26 mouse cellular contexts compared by ENCODE assay signal in the genomic region with DNA sequence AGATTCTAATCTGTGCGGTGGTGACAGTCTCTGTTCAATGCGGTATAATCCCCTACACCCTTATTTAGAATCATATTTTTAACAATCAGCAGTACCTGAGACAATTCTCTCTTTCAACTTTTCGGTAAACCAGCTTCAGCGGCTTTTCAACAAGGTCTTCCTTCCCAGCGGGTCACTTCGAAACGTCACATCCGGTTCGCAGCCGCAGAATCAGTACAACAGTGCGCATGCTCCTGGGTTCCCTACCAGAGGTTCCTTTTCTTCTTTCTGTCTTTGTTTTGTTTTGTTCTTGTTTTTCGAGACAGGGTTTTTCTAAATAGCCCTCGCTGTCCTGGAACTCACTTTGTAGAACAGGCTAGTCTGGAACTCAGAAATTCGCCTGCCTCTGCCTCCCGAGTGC. TPM values are rescaled to one million over a fixed set of nuclear protein-coding genes. Genes with fewer than 3 reads are reported as not detected.
A peak's percentile ranks its signal among the peaks of the same experiment; 100 is the strongest.
DNase-seq lines count a peak whose midpoint lies in the region; ATAC-seq and TF ChIP-seq lines count a peak whose summit lies in the region.
"Had no signal": no experiment of that assay in that cellular context is flagged by ENCODE, and none has a peak within 500 bp of the region (broad histone marks: within the 10 kb centered on the region; RNA-seq: fewer than 3 reads in every experiment).

No protein-coding gene starts in this region.

- H3K36me3 ChIP-seq in testis, adult 2 months (ENCODE audit: control insufficient read depth, insufficient read depth, low read length): no peaks in the 10 kb centered on the region
- H3K36me3 ChIP-seq in neural tube, embryonic 15.5 days: no peaks in the 10 kb centered on the region
- H3K36me3 ChIP-seq: embryonic facial prominence, embryonic 12.5 days; embryonic facial prominence, embryonic 15.5 days; hindbrain, embryonic 12.5 days; hindbrain, embryonic 15.5 days had no signal

- WGBS in neural tube, embryonic 15.5 days: 91% methylated on average over 15 of the region's 15 CpGs

- DNase-seq in testis, postnatal 10 days (ENCODE audit: low spot score): no peak
- DNase-seq in R1 (ENCODE audit: low read depth, low spot score): peak; percentile 81
- DNase-seq in testis, postnatal 14 days (ENCODE audit: low spot score): peak; percentile 50
- DNase-seq in cerebellum, postnatal 4 days (ENCODE audit: low spot score in 2 of 2): no peak
- DNase-seq: adrenal gland, postnatal 10 days; adrenal gland, postnatal 36 days; cerebellum, adult 18-20 months; cerebellum, adult 9-10 months; cerebellum, postnatal 14 days; forebrain, postnatal 0 days; gastrocnemius, adult 2 months; gastrocnemius, postnatal 14 days; heart, adult 11 months had no signal

- no peak for ATAC-seq in neural tube, embryonic 15.5 days (ENCODE audit: low FRiP score)
- ATAC-seq in CD4-positive, CD25-positive, alpha-beta regulatory T cell, adult 4 months: no peak
- ATAC-seq: activated CD4-positive, CD25-positive, alpha-beta regulatory T cell, adult 4 months; forebrain, embryonic 14.5 days; forebrain, postnatal 0 days had no signal

- TF ChIP-seq CTCF in testis, adult 2 months (IDR thresholded peaks at IDR 0.05; ENCODE audit: control insufficient read depth, insufficient read depth, insufficient replicate concordance, low read depth, low read length): no peak

- no peaks in the 10 kb centered on the region for H3K9me3 ChIP-seq in neural tube, embryonic 15.5 days (replicated peaks)
- H3K9me3 ChIP-seq: embryonic facial prominence, embryonic 12.5 days; embryonic facial prominence, embryonic 15.5 days; hindbrain, embryonic 12.5 days; hindbrain, embryonic 15.5 days had no signal

- H3K9ac ChIP-seq in neural tube, embryonic 15.5 days (replicated peaks): no peak overlapping the region
- H3K9ac ChIP-seq: embryonic facial prominence, embryonic 12.5 days; embryonic facial prominence, embryonic 15.5 days; forebrain, postnatal 0 days; hindbrain, embryonic 12.5 days; hindbrain, embryonic 15.5 days had no signal

- peak overlapping the region; percentile 37 for H3K4me3 ChIP-seq in testis, adult 2 months (ENCODE audit: control insufficient read depth, low read depth, low read length)
- H3K4me3 ChIP-seq in neural tube, embryonic 15.5 days (replicated peaks): no peak overlapping the region
- H3K4me3 ChIP-seq: embryonic facial prominence, embryonic 12.5 days; embryonic facial prominence, embryonic 15.5 days; gastrocnemius, adult 2 months; hindbrain, embryonic 12.5 days; hindbrain, embryonic 15.5 days had no signal

- H3K27ac ChIP-seq in testis, adult 2 months (ENCODE audit: control insufficient read depth, insufficient read depth, low read depth, low read length): no peak overlapping the region
- H3K27ac ChIP-seq in neural tube, embryonic 15.5 days (replicated peaks): no peak overlapping the region
- H3K27ac ChIP-seq: embryonic facial prominence, embryonic 12.5 days; embryonic facial prominence, embryonic 15.5 days; gastrocnemius, adult 2 months; hindbrain, embryonic 12.5 days; hindbrain, embryonic 15.5 days had no signal

- H3K27me3 ChIP-seq in testis, adult 2 months (ENCODE audit: control insufficient read depth, insufficient read depth, low read length): no peaks in the 10 kb centered on the region
- H3K27me3 ChIP-seq in neural tube, embryonic 15.5 days (replicated peaks): no peaks in the 10 kb centered on the region
- H3K27me3 ChIP-seq: embryonic facial prominence, embryonic 12.5 days; embryonic facial prominence, embryonic 15.5 days; hindbrain, embryonic 12.5 days; hindbrain, embryonic 15.5 days had no signal

- H3K4me1 ChIP-seq in testis, adult 2 months (ENCODE audit: control insufficient read depth, insufficient read depth, low read length): no peaks in the 10 kb centered on the region
- H3K4me1 ChIP-seq in neural tube, embryonic 15.5 days: no peaks in the 10 kb centered on the region
- H3K4me1 ChIP-seq: embryonic facial prominence, embryonic 12.5 days; embryonic facial prominence, embryonic 15.5 days; hindbrain, embryonic 12.5 days; hindbrain, embryonic 15.5 days had no signal

- H3K4me2 ChIP-seq in neural tube, embryonic 15.5 days: no peak overlapping the region
- H3K4me2 ChIP-seq: embryonic facial prominence, embryonic 12.5 days; embryonic facial prominence, embryonic 15.5 days; heart, embryonic 11.5 days; hindbrain, embryonic 12.5 days; hindbrain, embryonic 15.5 days had no signal

- TF ChIP-seq POLR2A in testis, adult 2 months (IDR thresholded peaks at IDR 0.05; ENCODE audit: control insufficient read depth, low read depth, low read length): no peak

RNA-seq across cellular contexts. Expression of gene Mageb16, which starts 35.8 kb away (rescaled TPM):
- 4.9 and 8.1 TPM in 2 replicates for polyA plus RNA-seq in testis, adult 2 months (2012; rRNA removed)
- polyA plus RNA-seq in neural tube, embryonic 15.5 days (2015; fragmentation: Nextera tagmentation; extraction: Ambion mirVana): 0.37 and 0.47 TPM in 2 replicates
- polyA plus RNA-seq in CD4-positive, CD25-positive, alpha-beta regulatory T cell, adult 4 months (2017; shearing (Covaris generic)): not detected
- polyA plus RNA-seq: activated CD4-positive, CD25-positive, alpha-beta regulatory T cell, adult 4 months; embryonic facial prominence, embryonic 12.5 days; forebrain, embryonic 11.5 days; heart, embryonic 14.5 days; heart, postnatal 0 days; hindbrain, embryonic 12.5 days had no signal

Comparison
In these comparisons a context has a peak if more than half of its experiments do, and no peak if none do; other contexts are left out.
1. DNase-seq: peak in R1 (single experiment) and testis, postnatal 14 days (single experiment); none in testis, postnatal 10 days (single experiment) and cerebellum, postnatal 4 days (0 of 2).